Mouse (Mus musculus) G1E (cell line): ENCODE results near the gene Fam196b.

Source experiments
- CTCF ChIP-seq: IDR thresholded peaks from 2 replicates; pipeline ENCODE4 v1.5.1; 2012; ENCODE audit warnings: low read depth, low read length, inconsistent platforms, mixed read lengths
- GATA1 ChIP-seq: IDR thresholded peaks from 2 replicates; pipeline ENCODE4 v1.6.1; 2012; ENCODE audit warnings: borderline replicate concordance, low read length, inconsistent platforms, mixed read lengths

- TF ChIP-seq GATA1 (no peak), CTCF (no peak)
Observed at GRCm38 (mm10) chr11:34317001-34317400, 2.4 kb downstream of the Fam196b start.
